Mouse (Mus musculus) right cerebral cortex, postnatal 10 days (tissue): Measurements from ENCODE around the gene Cnnm1.

Experiments used
- DNase-seq, 2 experiments: peaks; one replicate each; pipeline ENCODE4 v3.0.0; 2021; ENCODE audit warnings: low spot score in 2 of 2

The Cnnm1 gene

GRCm38 (mm10) chr19:43440112-43440737 lies at the start of gene Cnnm1:
TSS of gene Cnnm1 (plus strand) at chr19:43440436.
- peak; percentile 88 to 90 for DNase-seq

- peak; percentile 38 to 47 for DNase-seq
Observed at GRCm38 (mm10) chr19:43396327-43396726, 43.9 kb upstream of the Cnnm1 start.

GRCm38 (mm10) chr19:43407181-43407580 lies 33.1 kb upstream of the Cnnm1 start:
- no peak for DNase-seq

GRCm38 (mm10) chr19:43415565-43415964 lies 24.7 kb upstream of the Cnnm1 start:
- no peak for DNase-seq

- DNase-seq: no peak
Observed at GRCm38 (mm10) chr19:43420506-43420905, 19.7 kb upstream of the Cnnm1 start.

- no peak for DNase-seq
Observed at GRCm38 (mm10) chr19:43424082-43424481, 16.2 kb upstream of the Cnnm1 start.

GRCm38 (mm10) chr19:43427446-43428224 lies 12.6 kb upstream of the Cnnm1 start:
- DNase-seq: no peak

- DNase-seq: no peak
Observed at GRCm38 (mm10) chr19:43439246-43439645, 990 bp upstream of the Cnnm1 start.

- DNase-seq: peak; percentile 59 to 63
Observed at GRCm38 (mm10) chr19:43440768-43441660, 778 bp downstream of the Cnnm1 start.

GRCm38 (mm10) chr19:43441661-43441990 lies 1.4 kb downstream of the Cnnm1 start:
- DNase-seq: no peak

GRCm38 (mm10) chr19:43442269-43442668 lies 2.0 kb downstream of the Cnnm1 start:
- no peak for DNase-seq

GRCm38 (mm10) chr19:43442906-43443305 lies 2.7 kb downstream of the Cnnm1 start:
- no peak for DNase-seq

GRCm38 (mm10) chr19:43444636-43445205 lies 4.5 kb downstream of the Cnnm1 start:
- DNase-seq: no peak

- no peak for DNase-seq
Observed at GRCm38 (mm10) chr19:43451563-43451962, 11.3 kb downstream of the Cnnm1 start.

GRCm38 (mm10) chr19:43452176-43452575 lies 11.9 kb downstream of the Cnnm1 start:
- DNase-seq: peak; percentile 44 to 83

GRCm38 (mm10) chr19:43453025-43453424 lies 12.8 kb downstream of the Cnnm1 start:
- no peak for DNase-seq

- no peak for DNase-seq
Observed at GRCm38 (mm10) chr19:43459948-43460347, 19.7 kb downstream of the Cnnm1 start.

- DNase-seq: no peak
Observed at GRCm38 (mm10) chr19:43460481-43460880, 20.2 kb downstream of the Cnnm1 start.

GRCm38 (mm10) chr19:43462141-43462540 lies 21.9 kb downstream of the Cnnm1 start:
- DNase-seq: no peak

- no peak for DNase-seq
Observed at GRCm38 (mm10) chr19:43463546-43464293, 23.5 kb downstream of the Cnnm1 start.

GRCm38 (mm10) chr19:43464294-43464687 lies 24.1 kb downstream of the Cnnm1 start:
- DNase-seq: no peak
